Mouse (Mus musculus) spleen, adult 2 months (tissue): Measurements from ENCODE around the gene Foxn2. TPM values are rescaled to one million over a fixed set of nuclear protein-coding genes. Genes with fewer than 3 reads are reported as not detected.

Experiments
- DNase-seq, 2 experiments: peaks; one replicate each; pipeline versions ENCODE4 v3.0.0 to v3.0.0-alpha.2; 2012 to 2021; ENCODE audit warnings: low spot score in 2 of 2, low read depth in 1 of 2
- H3K27ac ChIP-seq: fragments of 200-500 bp; 2 replicates; pipeline ENCODE4 v1.5.1; 2012; ENCODE audit warnings: low read length, inconsistent platforms; ENCODE audit not compliant: insufficient read depth
- H3K27me3 ChIP-seq: fragments of 200-500 bp; 2 replicates; pipeline ENCODE4 v1.6.1; 2012; ENCODE audit warnings: mild to moderate bottlenecking, moderate library complexity, low read length, inconsistent platforms; ENCODE audit not compliant: control insufficient read depth, insufficient read depth
- H3K36me3 ChIP-seq: fragments of 200-500 bp; 2 replicates; pipeline ENCODE4 v1.6.1; 2012; ENCODE audit warnings: mild to moderate bottlenecking, low read length, inconsistent platforms; ENCODE audit not compliant: control insufficient read depth, insufficient read depth
- H3K4me1 ChIP-seq: fragments of 200-500 bp; 2 replicates; pipeline ENCODE4 v1.6.1; 2011; ENCODE audit warnings: inconsistent platforms; ENCODE audit not compliant: control insufficient read depth, insufficient read depth, insufficient read length
- H3K4me3 ChIP-seq: fragments of 200-500 bp; 2 replicates; pipeline ENCODE4 v1.5.1; 2011; ENCODE audit warnings: mild to moderate bottlenecking, inconsistent platforms; ENCODE audit not compliant: insufficient read depth, insufficient read length; ENCODE audit errors: extremely low read depth
- CTCF ChIP-seq: fragments of 200-500 bp; IDR thresholded peaks from 2 replicates; pipeline ENCODE4 v1.5.1; 2011; ENCODE audit warnings: mild to moderate bottlenecking, inconsistent platforms; ENCODE audit not compliant: insufficient read depth, insufficient read length, insufficient replicate concordance; ENCODE audit errors: extremely low read depth
- POLR2A ChIP-seq: fragments of 200-500 bp; IDR thresholded peaks from 2 replicates; pipeline ENCODE4 v1.6.1; 2011; ENCODE audit warnings: low read depth, low read length, inconsistent platforms
- WGBS: fragments of 180-500 bp; shearing (Covaris S2); methylation state at CpG from one replicate; pipeline ENCODE4 v1.1.7; 2018; 5-methylcytosine and 5-hydroxymethylcytosine counted together
- polyA plus RNA-seq: library from polyadenylated mRNA; depleted of rRNA; stranded (reverse); fragments of >200 nt; gene quantifications from 2 replicates; pipeline ENCODE4 v1.2.3, GENCODE M21; 2012

The Foxn2 gene
- polyA plus RNA-seq, 1 experiment = 5.3 TPM

DNA sequence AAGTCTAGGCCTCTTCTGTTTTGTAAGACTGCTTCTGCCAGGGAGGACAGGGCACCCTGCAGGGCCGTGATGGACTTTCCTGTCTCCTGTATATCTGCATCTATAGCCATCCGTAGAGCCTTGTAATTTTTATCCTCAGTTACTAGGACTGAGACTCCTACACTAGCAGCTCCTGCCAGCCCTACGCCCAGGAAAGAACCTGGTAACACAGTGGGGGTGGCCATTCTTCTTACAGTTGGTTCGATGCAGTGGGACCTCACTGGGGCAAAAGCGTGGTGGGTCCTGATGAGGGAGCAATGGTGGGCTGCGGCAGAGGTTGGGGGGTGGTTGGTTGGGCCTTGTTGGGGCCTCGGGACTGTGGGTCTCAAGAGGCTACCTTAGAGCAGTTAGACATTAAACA is 36.7 kb downstream of the Foxn2 start:
- no peak for DNase-seq
- 91% methylated on average over 7 of the region's 7 CpGs for WGBS
- Histone ChIP-seq H3K27me3 (no peaks in the 10 kb centered on the region), H3K36me3 (peaks cover 2% of the 10 kb centered on the region; the same call in 1 of the 2 replicates), H3K4me3 (no peak overlapping the region), H3K4me1 (no peaks in the 10 kb centered on the region), H3K27ac (no peak overlapping the region)
- TF ChIP-seq CTCF = no peak
- no peak for TF ChIP-seq POLR2A

DNA sequence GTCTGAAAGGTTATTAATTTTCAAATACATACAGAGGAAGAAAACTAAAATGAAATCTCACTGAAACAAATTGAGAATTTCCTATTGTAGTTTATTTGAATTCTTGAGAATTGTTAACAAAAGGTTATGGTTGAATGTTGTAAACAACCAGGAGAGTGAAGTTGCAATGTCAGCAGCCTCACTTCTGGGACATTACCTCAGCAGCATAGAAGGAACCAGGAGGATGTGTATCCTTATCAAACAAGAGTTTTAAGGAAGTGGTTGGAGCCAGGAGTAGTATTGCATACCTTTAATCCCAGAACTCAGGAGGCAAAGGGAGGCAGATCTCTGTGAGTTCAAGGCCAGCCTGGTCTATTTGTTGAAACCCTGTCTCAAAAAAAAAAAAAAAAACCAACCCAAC is 37.2 kb downstream of the Foxn2 start:
- peaks cover 2% of the 10 kb centered on the region; the same call in 1 of the 2 replicates for H3K36me3 ChIP-seq
- no peaks in the 10 kb centered on the region for H3K4me1 ChIP-seq
- H3K4me3 ChIP-seq = no peak overlapping the region
- H3K27ac ChIP-seq = no peak overlapping the region
- TF ChIP-seq CTCF (no peak), POLR2A (no peak)
- DNase-seq = no peak
- no peaks in the 10 kb centered on the region for H3K27me3 ChIP-seq

DNA sequence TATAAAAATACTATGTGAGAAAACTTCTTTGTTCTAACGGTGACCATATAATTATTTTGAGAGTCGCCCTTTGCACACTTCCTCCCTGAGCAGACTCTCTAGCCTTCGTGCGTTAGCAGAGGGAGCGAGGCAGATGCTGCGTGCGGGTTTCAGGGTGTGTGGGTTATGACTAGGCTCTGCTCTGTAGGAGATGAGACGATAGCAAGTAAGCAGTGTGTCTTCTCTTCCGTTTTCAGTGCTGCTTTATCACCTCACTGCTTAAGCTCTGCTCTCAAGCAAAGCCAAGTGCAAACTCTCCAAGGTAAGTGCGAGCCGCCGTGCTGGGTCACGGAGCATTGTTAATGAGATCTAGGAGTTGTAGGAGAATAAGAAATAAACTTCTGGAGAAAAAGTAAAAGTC is 38.5 kb downstream of the Foxn2 start:
- TF ChIP-seq CTCF (no peak), POLR2A (no peak)
- Histone ChIP-seq H3K4me3 (no peak overlapping the region), H3K27ac (no peak overlapping the region), H3K36me3 (peaks cover 2% of the 10 kb centered on the region; the same call in 1 of the 2 replicates), H3K27me3 (no peaks in the 10 kb centered on the region), H3K4me1 (no peaks in the 10 kb centered on the region)
- DNase-seq = no peak
- WGBS = 76% methylated on average over 13 of the region's 13 CpGs

DNA sequence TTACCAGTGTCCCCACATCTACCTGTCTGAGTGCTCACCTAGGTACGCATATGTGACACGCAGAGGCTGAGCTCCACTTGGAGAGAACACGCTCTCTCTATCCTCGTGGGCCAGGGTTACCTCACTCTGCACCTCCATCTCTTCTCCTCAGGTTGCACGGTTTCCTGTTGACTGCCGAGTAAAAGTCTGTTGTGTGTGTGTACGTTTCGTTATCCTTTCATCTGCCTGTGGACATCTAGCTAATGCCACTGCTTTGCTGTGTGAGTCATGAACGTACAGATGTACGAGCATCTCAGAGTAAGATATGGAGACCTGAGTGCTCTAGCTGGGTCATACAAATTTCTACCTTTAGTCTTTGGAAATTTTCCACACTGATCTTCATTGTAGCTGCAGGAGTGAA is 39.9 kb downstream of the Foxn2 start:
- Histone ChIP-seq H3K27me3 (no peaks in the 10 kb centered on the region), H3K36me3 (peaks cover 3% of the 10 kb centered on the region; the same call in 1 of the 2 replicates), H3K4me3 (no peak overlapping the region), H3K4me1 (no peaks in the 10 kb centered on the region), H3K27ac (no peak overlapping the region)
- 92% methylated on average over 10 of the region's 10 CpGs for WGBS
- DNase-seq = no peak
- no peak for TF ChIP-seq CTCF
- TF ChIP-seq POLR2A = no peak

DNA sequence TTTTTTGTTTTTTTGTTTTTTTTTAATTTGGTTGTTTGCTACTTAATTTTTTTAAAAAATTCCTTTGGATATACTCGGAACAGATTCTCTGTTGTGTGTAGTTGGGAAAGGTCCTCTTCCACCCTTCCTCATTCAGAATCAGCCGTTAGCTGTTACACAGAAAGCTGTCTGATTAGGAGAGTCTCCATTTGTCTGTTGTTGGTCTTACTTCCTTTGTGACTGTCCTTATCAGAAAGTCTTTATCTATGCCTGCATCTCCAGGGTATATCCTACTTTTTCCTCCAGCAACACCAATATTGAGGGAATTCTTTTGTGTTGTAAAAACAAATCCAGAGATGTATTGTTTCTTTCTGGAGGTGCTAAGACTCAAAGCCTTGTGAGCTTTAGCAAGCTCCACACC is 40.6 kb downstream of the Foxn2 start:
- DNase-seq = no peak
- H3K27ac ChIP-seq = no peak overlapping the region
- H3K36me3 ChIP-seq = peaks cover 3% of the 10 kb centered on the region; the same call in 1 of the 2 replicates
- H3K27me3 ChIP-seq = no peaks in the 10 kb centered on the region
- H3K4me1 ChIP-seq = no peaks in the 10 kb centered on the region
- no peak overlapping the region for H3K4me3 ChIP-seq
- TF ChIP-seq CTCF (no peak), POLR2A (no peak)
- 86% methylated on average over 2 of the region's 2 CpGs for whole genome bisulfite sequencing

DNA sequence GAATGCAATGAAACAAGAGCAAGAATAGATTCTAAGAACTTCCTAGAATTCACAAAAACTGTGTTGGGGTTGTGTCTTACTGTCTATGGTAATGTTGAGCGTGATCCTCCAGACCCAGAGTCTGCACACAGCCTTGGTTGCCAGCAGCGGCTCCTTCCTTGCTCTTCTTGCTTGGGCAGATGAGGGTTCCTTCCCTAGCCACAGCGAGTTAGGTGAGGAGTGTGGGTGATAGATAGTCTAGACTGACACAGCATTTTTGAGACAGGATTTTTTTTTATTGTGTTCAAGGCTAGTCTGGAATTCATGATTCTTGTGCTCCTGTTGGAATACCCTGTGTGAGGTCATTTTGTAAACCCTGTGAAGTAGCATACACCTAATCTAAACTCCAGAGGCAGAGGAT is 41.1 kb downstream of the Foxn2 start:
- no peaks in the 10 kb centered on the region for H3K4me1 ChIP-seq
- no peak overlapping the region for H3K4me3 ChIP-seq
- no peak for DNase-seq
- peaks cover 6% of the 10 kb centered on the region; the same call in 1 of the 2 replicates for H3K36me3 ChIP-seq
- no peak overlapping the region for H3K27ac ChIP-seq
- 81% methylated on average over 3 of the region's 3 CpGs for WGBS
- no peaks in the 10 kb centered on the region for H3K27me3 ChIP-seq
- no peak for TF ChIP-seq CTCF
- no peak for TF ChIP-seq POLR2A

DNA sequence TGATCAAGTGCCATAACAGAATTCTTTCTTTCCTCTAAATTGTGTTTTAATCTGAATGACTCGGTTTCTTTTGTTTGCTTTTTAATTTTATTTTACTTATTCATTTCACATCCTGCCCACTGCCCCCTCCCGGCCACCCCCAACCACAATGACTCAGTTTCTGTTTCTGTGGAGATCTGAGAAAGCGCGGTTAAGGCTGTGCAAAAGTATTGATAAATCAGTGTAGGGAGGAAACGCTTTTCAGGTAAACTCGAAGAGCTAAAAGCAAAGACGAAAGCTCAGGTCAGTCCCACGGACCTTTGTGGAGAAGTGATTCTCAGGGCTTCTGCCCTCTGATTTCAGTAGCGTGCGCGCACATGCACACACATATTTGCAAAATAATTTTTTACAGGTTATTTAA is 44.0 kb downstream of the Foxn2 start:
- no peak for TF ChIP-seq POLR2A
- TF ChIP-seq CTCF = no peak
- no peak overlapping the region for H3K27ac ChIP-seq
- H3K4me1 ChIP-seq = no peaks in the 10 kb centered on the region
- H3K27me3 ChIP-seq = no peaks in the 10 kb centered on the region
- no peak for DNase-seq
- no peak overlapping the region for H3K4me3 ChIP-seq
- H3K36me3 ChIP-seq = peaks cover 7% of the 10 kb centered on the region; the same call in 1 of the 2 replicates
- 72% methylated on average over 11 of the region's 11 CpGs for WGBS
